ENCODE assay signal across 8 mouse cellular contexts in genomic region chr4:128962029-128962925, GRCm38 (mm10). TPM values are rescaled to one million over a fixed set of nuclear protein-coding genes. Genes with fewer than 3 reads are reported as not detected.
DNase-seq lines count a peak whose midpoint lies in the region; ATAC-seq and TF ChIP-seq lines count a peak whose summit lies in the region.

Azin2 (minus strand) TSS chr4:128962442.

- TF ChIP-seq CTCF in kidney, postnatal 0 days (IDR thresholded peaks at IDR 0.05; ENCODE audit: low read depth): no peak

- ATAC-seq in heart, embryonic 13.5 days (ENCODE audit: extremely low read depth, insufficient number of reproducible peaks, low FRiP score, low TSS enrichment): peak; percentile 87
- peak; percentile 94 for ATAC-seq in kidney, postnatal 0 days (replicated peaks; ENCODE audit: low FRiP score, low read depth)
- ATAC-seq in liver, embryonic 11.5 days (replicated peaks; ENCODE audit: low FRiP score): peak; percentile 93

- H3K4me3 ChIP-seq in brown adipose tissue, adult 24 weeks (ENCODE audit: insufficient read depth, low read depth, low read length): peak within 1 kb of the TSS; percentile 72
- peak within 1 kb of the TSS; percentile 73 for H3K4me3 ChIP-seq in heart, embryonic 13.5 days
- H3K4me3 ChIP-seq in kidney, postnatal 0 days (replicated peaks; ENCODE audit: low read depth, low read length): peak within 1 kb of the TSS; percentile 73
- H3K4me3 ChIP-seq in liver, embryonic 11.5 days (ENCODE audit: low read depth, low read length): peak within 1 kb of the TSS; percentile 58
- H3K4me3 ChIP-seq in myocyte: peak within 1 kb of the TSS; percentile 48

- no peak within 1 kb of the TSS for H3ac ChIP-seq in myocyte (ENCODE audit: control insufficient read depth, insufficient read length)

- peak; percentile 91 for DNase-seq in CD4-positive, CD25-positive, alpha-beta regulatory T cell, adult 2 months (ENCODE audit: low read depth, low spot score)
- DNase-seq in fibroblast of lung, adult 2 months (ENCODE audit: low read depth): peak; percentile 70
- DNase-seq in kidney, postnatal 0 days (ENCODE audit: low spot score): peak; percentile 93
- DNase-seq in liver, embryonic 11.5 days (ENCODE audit: low spot score): peak; percentile 96
- DNase-seq in spleen, postnatal 4 days (ENCODE audit: low spot score in 2 of 2): peak; percentile 83 to 93

- no peaks in the 10 kb centered on the region for H3K9me3 ChIP-seq in heart, embryonic 13.5 days
- H3K9me3 ChIP-seq in kidney, postnatal 0 days (replicated peaks; ENCODE audit: low read length): no peaks in the 10 kb centered on the region
- no peaks in the 10 kb centered on the region for H3K9me3 ChIP-seq in liver, embryonic 11.5 days (ENCODE audit: control insufficient read depth, low read length)

- peaks cover 55% of the 10 kb centered on the region for H3K27me3 ChIP-seq in heart, embryonic 13.5 days (replicated peaks)
- H3K27me3 ChIP-seq in kidney, postnatal 0 days (ENCODE audit: insufficient read depth, low read length): no peaks in the 10 kb centered on the region
- peaks cover 51% of the 10 kb centered on the region for H3K27me3 ChIP-seq in liver, embryonic 11.5 days (replicated peaks; ENCODE audit: control insufficient read depth, insufficient read depth, low read length)
- H3K27me3 ChIP-seq in myocyte (ENCODE audit: control insufficient read depth, insufficient read depth, insufficient read length): no peaks in the 10 kb centered on the region

- H3K36me3 ChIP-seq in heart, embryonic 13.5 days: no peaks in the 10 kb centered on the region
- H3K36me3 ChIP-seq in kidney, postnatal 0 days (ENCODE audit: insufficient read depth, low read length): no peaks in the 10 kb centered on the region
- H3K36me3 ChIP-seq in liver, embryonic 11.5 days (ENCODE audit: control insufficient read depth, insufficient read depth, low read length): no peaks in the 10 kb centered on the region
- no peaks in the 10 kb centered on the region for H3K36me3 ChIP-seq in myocyte (ENCODE audit: control insufficient read depth, insufficient read depth)

- H3K4me2 ChIP-seq in heart, embryonic 13.5 days: peak within 1 kb of the TSS; percentile 94
- H3K4me2 ChIP-seq in kidney, postnatal 0 days (ENCODE audit: low read length): peak within 1 kb of the TSS; percentile 96
- H3K4me2 ChIP-seq in liver, embryonic 11.5 days: peak within 1 kb of the TSS; percentile 83
- peak within 1 kb of the TSS; percentile 87 for H3K4me2 ChIP-seq in myocyte (ENCODE audit: low read depth)

- TF ChIP-seq POLR2A in myocyte (IDR thresholded peaks at IDR 0.05; ENCODE audit: insufficient read length, low read depth): peak; percentile 88

- peak within 1 kb of the TSS; percentile 88 for H3K9ac ChIP-seq in heart, embryonic 13.5 days
- H3K9ac ChIP-seq in kidney, postnatal 0 days (ENCODE audit: low read depth, low read length): peak within 1 kb of the TSS; percentile 70
- peak within 1 kb of the TSS; percentile 54 for H3K9ac ChIP-seq in liver, embryonic 11.5 days (ENCODE audit: low read depth, low read length)

- peaks cover 10% of the 10 kb centered on the region for H3K79me2 ChIP-seq in myocyte (ENCODE audit: control insufficient read depth, insufficient read depth)

- peaks cover 2% of the 10 kb centered on the region; the same call in 1 of the 2 replicates for H3K4me1 ChIP-seq in brown adipose tissue, adult 24 weeks (ENCODE audit: control insufficient read depth, insufficient read depth, insufficient read length, low read length)
- peaks cover 44% of the 10 kb centered on the region for H3K4me1 ChIP-seq in heart, embryonic 13.5 days
- peaks cover 5% of the 10 kb centered on the region; the same call in 1 of the 2 replicates for H3K4me1 ChIP-seq in kidney, postnatal 0 days (replicated peaks; ENCODE audit: insufficient read depth, low read length)
- peaks cover 7% of the 10 kb centered on the region; the same call in 1 of the 2 replicates for H3K4me1 ChIP-seq in liver, embryonic 11.5 days (replicated peaks; ENCODE audit: control insufficient read depth, insufficient read depth, low read length)

- H3K27ac ChIP-seq in brown adipose tissue, adult 24 weeks (replicated peaks; ENCODE audit: low read depth, low read length): no peak within 1 kb of the TSS
- H3K27ac ChIP-seq in heart, embryonic 13.5 days (replicated peaks): 0 out of 2 replicates have a peak within 1 kb of the TSS, but pooled peaks have one; percentile 46
- H3K27ac ChIP-seq in kidney, postnatal 0 days: peak within 1 kb of the TSS; percentile 42; the same call in 1 of the 2 replicates
- no peak within 1 kb of the TSS for H3K27ac ChIP-seq in liver, embryonic 11.5 days (ENCODE audit: low read depth, low read length)

- WGBS in heart, embryonic 13.5 days: 1% methylated on average over 70 of the region's 72 CpGs
- WGBS in kidney, postnatal 0 days: 1% methylated on average over 64 of the region's 72 CpGs
- under 1% methylated on average over 68 of the region's 72 CpGs for WGBS in liver, embryonic 11.5 days

TF ChIP-seq in myocyte, 11 proteins besides CTCF, POLR2A, EP300 and RAD21:
- TF ChIP-seq USF1 (IDR thresholded peaks at IDR 0.05; ENCODE audit: low read depth): no peak
- TF ChIP-seq REST (IDR thresholded peaks at IDR 0.05; ENCODE audit: insufficient read depth, insufficient read length): no peak
- TF ChIP-seq MAX (IDR thresholded peaks at IDR 0.05; ENCODE audit: low read depth): no peak
- TF ChIP-seq MYOD1 (IDR thresholded peaks at IDR 0.05; ENCODE audit: control insufficient read depth in 1 of 3, insufficient read length in 2 of 3, low read depth in 2 of 3): no peak
- TF ChIP-seq TCF3 (IDR thresholded peaks at IDR 0.05; ENCODE audit: insufficient read length, low read depth): no peak
- no peak for TF ChIP-seq MYOG (IDR thresholded peaks at IDR 0.05; ENCODE audit: control insufficient read depth in 1 of 3, insufficient read depth in 1 of 3, insufficient read length in 2 of 3, low read depth in 2 of 3)
- no peak for TF ChIP-seq CEBPB (IDR thresholded peaks at IDR 0.05; ENCODE audit: insufficient read depth, poor library complexity, severe bottlenecking)
- peak; percentile 67 for TF ChIP-seq POLR2AphosphoS2 (IDR thresholded peaks at IDR 0.05; ENCODE audit: insufficient read length, low read depth)

RNA-seq across cellular contexts. Expression of gene Azin2, which starts in this region (rescaled TPM):
- 3.8 and 4.8 TPM in 2 replicates for polyA plus RNA-seq in brown adipose tissue, adult 24 weeks (2012; ENCODE audit: insufficient read depth, insufficient read length, missing spikeins)
- 7.4 TPM in 2 replicates for polyA plus RNA-seq in heart, embryonic 13.5 days (2015; fragmentation: Nextera tagmentation; extraction: Ambion mirVana)
- 21.5 and 23.0 TPM in 2 replicates for polyA plus RNA-seq in kidney, postnatal 0 days (2015; fragmentation: Nextera tagmentation; extraction: Ambion mirVana)
- 4.6 and 5.8 TPM in 2 replicates for polyA plus RNA-seq in liver, embryonic 11.5 days (2014; fragmentation: Nextera tagmentation; extraction: Ambion mirVana)
- 17.4 TPM for polyA plus RNA-seq in myocyte (2012; fragmentation: generic; extraction: Trizol)

Comparison
In these comparisons a context has a peak if more than half of its experiments do, and no peak if none do; other contexts are left out.
1. H3K27ac ChIP-seq: peak in heart, embryonic 13.5 days (single experiment) and kidney, postnatal 0 days (single experiment); none in brown adipose tissue, adult 24 weeks (single experiment) and liver, embryonic 11.5 days (single experiment).
2. Peak in every context shown above with its lines, with median percentiles within 50 percentile points of each other: DNase-seq, H3K4me3 ChIP-seq, ATAC-seq, H3K4me2 ChIP-seq and H3K9ac ChIP-seq.